Mouse (Mus musculus) embryonic stem cell, embryonic (primary cell): ENCODE measurements around the gene Wdr66.

Experiments used
- CTCF ChIA-PET, 4 experiments: fragments of 300-600 bp in 2 of 4; fragments of 350-600 bp in 2 of 4; sonication (Branson Sonifier 250); formaldehyde crosslinking; loops; one replicate each; lab custom pipeline; 2022; ENCODE audit warnings: inconsistent platforms in 2 of 4; lab: Charles Lee
- POLR2A ChIA-PET, 4 experiments: fragments of 300-600 bp in 2 of 4; fragments of 350-600 bp in 2 of 4; sonication (Branson Sonifier 250); formaldehyde crosslinking; loops; one replicate each; lab custom pipeline; 2022; ENCODE audit warnings: antibody characterized with exemption in 4 of 4, inconsistent platforms in 1 of 4; lab: Charles Lee

The Wdr66 gene

DNA sequence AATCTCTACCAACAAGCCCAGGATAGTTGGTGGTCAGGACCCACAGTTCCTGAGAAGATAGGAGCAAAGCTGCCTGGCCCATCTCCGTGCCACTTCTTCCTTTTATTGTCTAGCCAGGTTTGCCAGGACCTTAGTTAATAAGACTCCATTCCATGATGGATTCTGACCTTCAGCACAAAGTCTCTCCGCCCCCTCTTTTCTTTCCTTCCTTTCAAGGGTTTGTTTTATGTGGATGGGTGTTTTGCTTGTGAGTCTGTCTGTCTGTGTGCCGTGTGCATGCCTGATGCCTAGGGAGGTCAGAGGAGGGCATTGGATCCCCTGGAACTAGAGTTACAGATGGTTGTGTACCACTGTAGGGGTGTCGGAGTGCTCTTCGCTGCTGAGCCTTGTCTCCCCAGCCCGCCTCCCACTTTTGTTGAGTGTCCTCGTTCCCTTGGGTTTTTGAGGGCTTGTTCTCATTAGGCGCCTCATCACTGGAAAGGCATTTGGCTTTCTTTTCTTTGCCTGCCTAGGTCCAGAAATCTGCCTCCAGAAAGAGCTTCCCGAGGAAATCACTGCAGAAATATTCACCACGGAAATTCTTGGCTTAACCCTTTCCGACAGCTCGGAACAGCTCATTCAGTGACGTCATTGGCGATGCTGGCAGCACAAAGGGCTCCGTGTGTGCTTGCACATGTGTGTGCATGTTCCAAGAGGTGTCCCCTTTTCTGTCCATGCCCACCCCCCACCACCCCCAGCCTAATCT is 74.3 kb downstream of the Wdr66 start:
- ChIA-PET POLR2A (interaction anchor here in 2 of 4 experiments (0.7 to 1.5 kb wide), 3 partner anchors 19 to 963 kb away, joined by 3 to 9 read pairs (median 3); no protein-coding TSS in a partner anchor), CTCF (interaction anchor here in 2 of 4 experiments (0.5 to 0.6 kb wide), 2 partner anchors 262 to 613 kb away, joined by 3 to 7 read pairs; no protein-coding TSS in a partner anchor)

GRCm38 (mm10) chr5:123326751-123327148 is 74.8 kb downstream of the Wdr66 start:
- ChIA-PET POLR2A (interaction anchor here in 2 of 4 experiments (0.7 to 1.5 kb wide), 3 partner anchors 19 to 963 kb away, joined by 3 to 9 read pairs (median 3); no protein-coding TSS in a partner anchor), CTCF (no interaction called here)

DNA sequence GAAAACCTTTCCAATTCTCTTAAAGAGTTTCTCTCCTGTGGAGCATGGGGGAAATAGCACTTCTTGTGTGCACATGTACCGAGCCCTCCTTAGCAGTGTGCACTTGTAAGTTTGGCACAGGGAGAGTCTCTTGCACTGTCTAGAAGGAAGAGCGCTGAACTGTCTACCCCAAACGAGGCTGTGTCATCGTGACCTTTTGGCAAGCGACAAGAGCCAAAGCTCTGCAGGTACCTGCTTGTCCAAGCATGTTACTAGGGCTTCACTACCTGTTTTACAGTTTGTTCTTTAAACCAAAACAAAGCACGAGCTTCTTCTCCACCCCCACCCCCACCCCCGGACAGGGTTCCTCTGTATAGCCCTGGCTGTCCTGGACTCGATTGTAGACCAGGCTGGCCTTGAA is 75.8 kb downstream of the Wdr66 start:
- ChIA-PET CTCF (interaction anchor here in 1 of 4 experiments (0.6 kb wide), 1 partner anchor 17 kb away, joined by 4 read pairs; no protein-coding TSS in a partner anchor), POLR2A (interaction anchor here in 2 of 4 experiments (0.6 to 1.3 kb wide), 3 partner anchors 10 to 248 kb away, joined by 3 to 6 read pairs (median 5); no protein-coding TSS in a partner anchor)

DNA sequence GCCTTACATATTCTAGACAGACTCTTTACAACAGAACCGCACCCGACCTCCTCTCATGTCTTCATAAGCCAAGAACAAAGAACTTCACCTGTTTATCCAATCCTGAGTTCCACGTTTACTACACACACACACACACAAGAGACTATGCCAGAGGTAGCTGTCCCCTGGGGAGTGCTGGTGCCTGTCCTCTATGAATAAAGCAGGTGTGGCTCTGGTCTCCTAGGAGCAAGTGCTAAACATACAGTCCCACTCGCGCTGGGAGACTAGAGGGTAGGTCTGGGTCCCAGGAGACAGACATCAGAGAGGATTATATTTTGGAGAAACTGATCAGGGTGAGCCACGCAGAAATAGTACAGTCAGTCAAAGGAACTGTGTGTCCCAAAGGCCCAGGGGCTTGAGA is 81.7 kb downstream of the Wdr66 start:
- POLR2A ChIA-PET: interaction anchor here in 2 of 4 experiments (0.5 to 2.4 kb wide), 3 partner anchors 10 to 57 kb away, joined by 3 to 6 read pairs (median 5); partner anchors contain the start of gene Bcl7a (in 1 of the 2)
- CTCF ChIA-PET: interaction anchor here in 2 of 4 experiments (0.6 to 0.7 kb wide), 2 partner anchors 37 to 57 kb away, joined by 3 to 6 read pairs; no protein-coding TSS in a partner anchor

GRCm38 (mm10) chr5:123336205-123336961 is 84.5 kb downstream of the Wdr66 start:
- ChIA-PET CTCF (interaction anchor here in 1 of 4 experiments (1.0 kb wide), 1 partner anchor 14 kb away, joined by 3 read pairs; no protein-coding TSS in a partner anchor), POLR2A (interaction anchor here in 2 of 4 experiments (0.6 to 1.2 kb wide), 3 partner anchors 12 to 52 kb away, joined by 3 read pairs; no protein-coding TSS in a partner anchor)

DNA sequence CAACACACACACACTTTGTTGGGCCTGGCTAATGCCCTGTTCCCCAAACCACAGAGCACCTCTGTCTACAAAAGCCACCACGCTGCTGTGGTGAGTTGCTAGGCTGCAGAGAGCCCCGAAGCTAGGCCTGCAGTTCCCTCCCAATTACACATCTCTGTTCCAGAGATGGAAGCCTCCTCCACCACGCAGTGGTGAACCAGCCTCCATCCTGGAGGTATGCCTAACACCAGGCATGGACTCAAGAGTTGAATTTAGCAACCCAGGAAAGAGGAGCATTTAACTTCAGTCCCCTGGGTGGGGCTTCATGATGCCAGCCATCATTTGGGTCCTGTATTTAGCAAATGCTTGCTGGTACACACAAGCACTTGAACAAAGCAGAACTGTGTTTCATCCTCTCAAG is 86.6 kb downstream of the Wdr66 start:
- CTCF ChIA-PET: interaction anchor here in 2 of 4 experiments (0.8 to 1.2 kb wide), 2 partner anchors 12 to 796 kb away, joined by 3 to 4 read pairs; no protein-coding TSS in a partner anchor

DNA sequence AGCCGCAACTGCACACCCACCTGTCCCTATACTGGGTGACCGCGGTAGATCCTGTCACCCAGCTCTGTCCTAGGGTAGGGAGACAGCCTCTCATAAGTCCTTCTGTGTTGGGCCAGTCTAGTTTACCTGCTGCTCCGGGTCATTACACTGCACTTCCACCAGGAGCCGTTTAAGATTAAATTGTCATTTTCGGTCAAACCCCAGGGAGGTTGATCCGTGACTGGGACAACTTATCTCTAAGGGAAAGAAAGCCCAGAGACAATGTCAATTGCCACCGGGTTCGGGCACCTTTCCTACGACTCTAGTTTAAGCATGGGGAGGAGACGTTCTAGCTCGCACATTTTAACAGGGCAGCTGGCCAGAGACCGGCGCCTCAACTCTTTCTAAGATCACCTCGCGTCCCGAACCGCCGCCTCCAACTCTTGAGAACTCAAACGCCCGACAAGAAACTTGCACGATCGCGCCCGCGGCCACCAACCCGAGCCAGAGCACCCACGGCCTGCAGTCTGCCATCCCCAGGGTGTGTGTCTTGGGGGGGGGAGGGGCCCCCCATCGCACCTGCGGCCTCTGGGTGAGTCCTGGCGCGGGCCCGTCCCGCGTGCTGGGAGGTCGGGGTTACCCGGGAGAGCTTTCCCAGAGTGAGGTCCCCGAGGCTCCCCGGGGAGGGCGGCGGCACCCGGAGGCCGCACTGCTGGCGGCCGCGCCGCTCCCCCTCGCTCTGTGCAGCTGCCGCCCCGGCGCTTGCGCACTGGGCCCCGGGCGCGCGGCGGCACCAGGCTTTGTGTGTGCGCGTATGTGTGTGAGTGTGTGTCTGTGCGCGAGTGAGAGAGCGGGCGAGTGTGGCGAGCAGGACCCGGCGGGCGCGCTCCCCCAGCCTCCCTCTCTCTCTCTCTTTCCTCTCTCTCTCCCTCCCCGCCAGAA is 92.1 kb downstream of the Wdr66 start, which contains the start of gene Bcl7a:
Gene Bcl7a, plus strand, starts transcription at position 128 of the 921 bp plus-strand sequence.
- CTCF ChIA-PET: interaction anchor here (0.6 to 2.8 kb wide), 16 partner anchors 21 to 1316 kb away, joined by 3 to 9 read pairs (median 3); partner anchors contain the start of gene Wdr66 (in 1 of the 4)
- POLR2A ChIA-PET: interaction anchor here (0.5 to 3.6 kb wide), 31 partner anchors 9 to 839 kb away, joined by 3 to 18 read pairs (median 5); partner anchors contain the start of genes Mlxip (in 1 of the 4), Setd1b (in 1 of the 4) and Wdr66 (in 1 of the 4)

More for the DNA sequence above, 86.6 kb downstream of the Wdr66 start:
- POLR2A ChIA-PET: interaction anchor here in 1 of 4 experiments (0.9 kb wide), 1 partner anchor 11 kb away, joined by 3 read pairs; no protein-coding TSS in a partner anchor

DNA sequence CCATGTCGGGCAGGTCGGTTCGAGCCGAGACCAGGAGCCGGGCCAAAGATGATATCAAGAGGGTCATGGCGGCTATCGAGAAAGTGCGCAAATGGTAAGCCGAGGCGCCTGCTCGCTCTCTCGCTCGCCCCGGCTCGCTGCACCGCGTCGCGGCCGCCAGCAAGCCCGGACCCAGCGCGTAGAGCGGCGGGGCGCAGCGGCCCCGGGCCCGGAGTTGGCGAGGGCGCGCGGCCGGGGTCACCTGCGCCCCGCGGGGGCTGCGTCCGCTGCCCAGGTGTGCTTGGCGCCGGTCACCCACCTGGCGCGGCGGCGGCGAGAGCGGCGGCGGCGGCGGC is 92.7 kb downstream of the Wdr66 start:
- ChIA-PET POLR2A (interaction anchor here (0.5 to 3.6 kb wide), 36 partner anchors 9 to 840 kb away, joined by 3 to 18 read pairs (median 4); partner anchors contain the start of genes Mlxip (in 1 of the 4), Setd1b (in 1 of the 4) and Wdr66 (in 1 of the 4)), CTCF (interaction anchor here (0.6 to 2.8 kb wide), 17 partner anchors 17 to 1317 kb away, joined by 3 to 16 read pairs (median 3); no protein-coding TSS in a partner anchor)

- POLR2A ChIA-PET: interaction anchor here (0.5 to 3.6 kb wide), 45 partner anchors 8 to 983 kb away, joined by 3 to 18 read pairs (median 4); partner anchors contain the start of genes Mlxip (in 1 of the 4) and Setd1b (in 1 of the 4)
- CTCF ChIA-PET: interaction anchor here (0.6 to 2.8 kb wide), 20 partner anchors 11 to 639 kb away, joined by 3 to 16 read pairs (median 4); no protein-coding TSS in a partner anchor
Measured at GRCm38 (mm10) chr5:123344963-123345852, 93.3 kb downstream of the Wdr66 start.

DNA sequence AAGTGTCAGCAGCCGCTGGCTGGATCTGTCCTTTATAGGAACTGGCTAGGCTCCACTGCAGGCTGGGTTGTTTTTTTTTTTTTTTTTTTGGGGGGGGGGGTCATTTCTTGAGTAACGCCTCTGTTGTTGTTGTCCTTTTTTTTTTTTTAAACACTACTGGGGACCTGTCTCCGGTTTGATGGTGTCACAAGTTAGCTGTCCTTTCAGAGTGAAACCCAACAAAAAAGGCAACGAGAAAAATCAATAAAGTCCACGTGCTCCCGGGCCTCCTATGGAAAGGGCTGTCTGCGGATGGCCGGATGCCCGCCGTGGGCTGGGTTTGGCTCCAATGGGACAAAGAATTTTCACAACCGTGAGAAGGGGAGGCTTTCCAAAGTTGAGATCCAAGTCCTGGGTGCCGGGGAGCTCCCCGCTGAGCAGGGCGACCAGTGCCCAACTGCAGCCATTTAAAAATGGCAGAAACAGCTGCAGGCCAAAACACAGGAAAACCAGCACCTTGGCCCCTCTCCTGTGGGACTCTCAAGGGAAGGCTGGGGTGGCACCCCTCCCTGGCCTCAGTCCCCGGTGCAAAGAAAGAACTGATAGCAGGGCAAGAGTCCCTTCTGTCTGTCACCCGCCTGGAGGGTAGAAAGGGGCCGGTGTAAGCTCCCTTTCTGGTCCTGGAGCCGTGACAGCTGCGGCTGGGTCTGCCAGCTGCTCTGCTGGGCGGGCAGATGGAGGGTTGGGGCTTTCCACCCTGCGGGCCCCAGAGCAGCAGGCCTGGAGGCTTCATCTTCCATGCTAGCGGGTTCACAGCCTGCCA is 94.2 kb downstream of the Wdr66 start:
- ChIA-PET CTCF (interaction anchor here (0.5 to 2.8 kb wide), 8 partner anchors 23 to 282 kb away, joined by 3 to 9 read pairs (median 6); no protein-coding TSS in a partner anchor), POLR2A (interaction anchor here (0.5 to 3.6 kb wide), 36 partner anchors 8 to 983 kb away, joined by 3 to 18 read pairs (median 4); partner anchors contain the start of genes Mlxip (in 1 of the 4) and Setd1b (in 1 of the 4))

DNA sequence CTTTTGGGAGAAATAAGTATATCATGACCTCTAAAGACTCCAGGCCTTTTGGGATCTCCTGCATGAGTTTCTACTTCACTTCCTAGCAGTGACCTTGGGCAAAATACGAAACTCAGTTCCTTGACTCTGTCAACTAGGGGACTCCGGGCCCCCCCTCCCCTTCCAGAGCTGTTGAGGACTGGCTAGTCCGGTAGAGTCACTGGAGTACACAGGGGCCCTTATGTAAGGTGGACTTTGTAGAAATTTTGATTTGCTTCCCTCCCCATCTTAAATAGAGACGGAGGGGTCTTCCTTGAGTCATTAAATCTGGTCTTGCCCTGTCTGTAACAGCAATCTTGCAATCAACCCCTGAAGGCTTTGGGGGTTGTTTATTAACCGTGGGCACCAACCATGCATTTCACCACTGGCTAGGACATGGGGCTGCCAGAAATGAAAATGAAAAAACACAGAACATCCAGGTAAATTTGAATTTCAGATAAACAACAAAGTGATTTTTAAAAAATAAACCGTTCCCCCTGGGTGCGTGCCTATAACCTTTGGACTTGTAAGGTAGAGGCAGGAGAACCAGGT is 94.9 kb downstream of the Wdr66 start:
- CTCF ChIA-PET: interaction anchor here in 3 of 4 experiments (0.7 to 2.3 kb wide), 7 partner anchors 16 to 247 kb away, joined by 3 to 7 read pairs (median 5); no protein-coding TSS in a partner anchor
- POLR2A ChIA-PET: interaction anchor here (0.6 to 3.6 kb wide), 15 partner anchors 9 to 267 kb away, joined by 3 to 18 read pairs (median 4); no protein-coding TSS in a partner anchor

DNA sequence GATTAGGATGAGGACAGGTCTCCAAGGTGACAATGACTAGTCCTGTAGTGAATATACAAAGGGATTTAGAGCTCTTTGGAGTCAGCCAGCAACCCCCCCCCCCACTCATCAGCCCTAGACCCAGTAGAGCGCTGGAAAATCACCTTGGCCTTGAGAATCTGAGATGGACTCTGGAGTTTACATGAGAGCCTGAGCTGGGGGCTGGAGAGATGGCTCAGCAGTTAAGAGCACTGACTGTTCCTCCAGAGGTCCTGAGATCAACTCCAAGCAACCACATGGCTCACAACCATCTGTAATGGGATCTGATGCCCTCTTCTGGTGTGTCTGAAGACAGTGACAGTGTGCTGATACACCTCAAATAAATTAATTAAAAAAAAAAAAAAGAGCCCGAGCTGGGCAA is 96.1 kb downstream of the Wdr66 start:
- POLR2A ChIA-PET: interaction anchor here (0.6 to 1.5 kb wide), 15 partner anchors 8 to 465 kb away, joined by 3 to 10 read pairs (median 4); partner anchors contain the start of gene Orai1 (in 1 of the 4)
- CTCF ChIA-PET: interaction anchor here in 2 of 4 experiments (0.6 to 1.3 kb wide), 8 partner anchors 28 to 650 kb away, joined by 3 to 10 read pairs (median 4); no protein-coding TSS in a partner anchor

GRCm38 (mm10) chr5:123350386-123350785 is 98.5 kb downstream of the Wdr66 start:
- ChIA-PET POLR2A (interaction anchor here in 3 of 4 experiments (0.6 to 1.8 kb wide), 11 partner anchors 9 to 174 kb away, joined by 3 to 8 read pairs (median 3); partner anchors contain the start of genes Diablo (in 1 of the 3) and Wdr66 (in 1 of the 3)), CTCF (interaction anchor here (0.5 to 1.7 kb wide), 48 partner anchors 9 to 533 kb away, joined by 3 to 14 read pairs (median 4); partner anchors contain the start of genes Mlxip (in 1 of the 4) and Wdr66 (in 1 of the 4))

DNA sequence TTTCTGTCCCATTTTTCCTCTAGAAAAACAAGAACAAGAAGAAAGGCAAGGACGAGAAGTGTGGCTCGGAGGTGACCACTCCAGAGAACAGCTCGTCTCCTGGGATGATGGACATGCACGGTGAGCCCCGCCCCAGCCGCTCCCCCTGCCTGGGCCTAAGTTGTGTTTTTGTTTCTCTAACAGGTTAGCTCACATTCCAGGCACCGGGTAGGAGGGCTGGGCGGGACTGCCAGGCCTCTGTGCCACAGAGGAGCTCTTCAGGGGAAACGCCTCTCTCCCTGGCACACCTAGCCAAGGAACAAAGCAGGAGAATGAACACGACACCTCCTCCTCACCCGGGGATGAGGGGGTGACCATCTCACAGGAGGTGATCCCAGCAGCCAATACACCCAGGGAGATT is 104.0 kb downstream of the Wdr66 start:
- ChIA-PET POLR2A (interaction anchor here in 3 of 4 experiments (0.5 to 3.5 kb wide), 17 partner anchors 7 to 831 kb away, joined by 3 to 18 read pairs (median 4); partner anchors contain the start of gene Bcl7a (in 1 of the 3)), CTCF (interaction anchor here (0.8 to 2.2 kb wide), 7 partner anchors 8 to 21 kb away, joined by 3 to 7 read pairs (median 5); no protein-coding TSS in a partner anchor)
